Mouse (Mus musculus) embryonic stem cell, embryonic (primary cell): Measurements from ENCODE around the gene Usp24.

Experiments
- CTCF ChIA-PET, 4 experiments: fragments of 300-600 bp in 2 of 4; fragments of 350-600 bp in 2 of 4; sonication (Branson Sonifier 250); formaldehyde crosslinking; loops; one replicate each; lab custom pipeline; 2022; ENCODE audit warnings: inconsistent platforms in 2 of 4; lab: Charles Lee
- POLR2A ChIA-PET, 4 experiments: fragments of 300-600 bp in 2 of 4; fragments of 350-600 bp in 2 of 4; sonication (Branson Sonifier 250); formaldehyde crosslinking; loops; one replicate each; lab custom pipeline; 2022; ENCODE audit warnings: antibody characterized with exemption in 4 of 4, inconsistent platforms in 1 of 4; lab: Charles Lee

The Usp24 gene

GRCm38 (mm10) chr4:106490620-106491019 lies 174.6 kb downstream of the Usp24 start:
- ChIA-PET POLR2A (interaction anchor here in 2 of 4 experiments (1.1 to 1.6 kb wide), 3 partner anchors 9 to 39 kb away, joined by 3 to 4 read pairs (median 3); no protein-coding TSS in a partner anchor), CTCF (interaction anchor here in 3 of 4 experiments (0.5 to 1.7 kb wide), 6 partner anchors 16 to 1529 kb away, joined by 3 to 17 read pairs (median 5); no protein-coding TSS in a partner anchor)
